Mouse (Mus musculus) testis, adult 2 months (tissue): Measurements from ENCODE around the gene 2510039O18Rik. TPM values are rescaled to one million over a fixed set of nuclear protein-coding genes. Genes with fewer than 3 reads are reported as not detected.

Experiments used
- H3K27ac ChIP-seq: fragments of 200-500 bp; 2 replicates; pipeline ENCODE4 v1.5.1; 2012; ENCODE audit warnings: low read depth, low read length; ENCODE audit not compliant: control insufficient read depth, insufficient read depth
- H3K27me3 ChIP-seq: fragments of 200-500 bp; 2 replicates; pipeline ENCODE4 v1.6.1; 2012; ENCODE audit warnings: mild to moderate bottlenecking, low read length, moderate library complexity; ENCODE audit not compliant: control insufficient read depth, insufficient read depth
- H3K36me3 ChIP-seq: fragments of 200-500 bp; 2 replicates; pipeline ENCODE4 v1.6.1; 2012; ENCODE audit warnings: mild to moderate bottlenecking, low read length; ENCODE audit not compliant: control insufficient read depth, insufficient read depth
- H3K4me1 ChIP-seq: fragments of 200-500 bp; 2 replicates; pipeline ENCODE4 v1.6.1; 2012; ENCODE audit warnings: low read length; ENCODE audit not compliant: control insufficient read depth, insufficient read depth
- H3K4me3 ChIP-seq: fragments of 200-500 bp; 2 replicates; pipeline ENCODE4 v1.5.1; 2012; ENCODE audit warnings: low read depth, mild to moderate bottlenecking, low read length, moderate library complexity, mixed read lengths; ENCODE audit not compliant: control insufficient read depth
- CTCF ChIP-seq: fragments of 200-500 bp; IDR thresholded peaks from 2 replicates; pipeline ENCODE4 v1.5.1; 2012; ENCODE audit warnings: low read depth, mild to moderate bottlenecking, inconsistent platforms, low read length, moderate library complexity; ENCODE audit not compliant: control insufficient read depth, insufficient read depth, insufficient replicate concordance
- POLR2A ChIP-seq: fragments of 200-500 bp; IDR thresholded peaks from 2 replicates; pipeline ENCODE4 v1.6.1; 2012; ENCODE audit warnings: low read depth, mild to moderate bottlenecking, inconsistent platforms, low read length, moderate library complexity; ENCODE audit not compliant: control insufficient read depth
- polyA plus RNA-seq: library from polyadenylated mRNA; depleted of rRNA; stranded (reverse); fragments of >200 nt; gene quantifications from 2 replicates; pipeline ENCODE4 v1.2.3, GENCODE M21; 2012

The 2510039O18Rik gene
- polyA plus RNA-seq, 1 experiment = 38.1 TPM

DNA sequence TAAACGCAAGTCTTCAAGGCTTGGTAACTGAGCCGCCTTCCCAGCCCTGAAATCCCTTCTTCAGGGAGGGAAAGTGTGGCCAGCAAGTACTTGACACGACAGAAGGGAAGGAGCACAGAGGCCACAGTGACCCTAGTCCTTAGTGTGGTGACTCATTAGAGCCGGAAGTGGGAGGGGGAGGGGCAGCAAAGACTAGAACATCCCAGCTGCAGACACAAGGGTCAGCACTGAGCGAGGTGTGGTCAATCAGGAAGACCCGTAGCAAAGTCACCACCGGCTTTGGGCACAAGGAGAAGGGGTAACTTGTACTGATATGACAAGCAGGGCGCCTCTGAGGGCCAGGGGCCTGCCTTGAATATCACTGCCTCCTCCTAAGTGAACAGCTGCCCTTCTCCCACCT lies 13.0 kb upstream of the 2510039O18Rik start:
- no peak for TF ChIP-seq CTCF
- no peak for TF ChIP-seq POLR2A
- Histone ChIP-seq H3K4me1 (peaks cover 5% of the 10 kb centered on the region; the same call in 1 of the 2 replicates), H3K36me3 (no peaks in the 10 kb centered on the region), H3K27me3 (no peaks in the 10 kb centered on the region), H3K27ac (no peak overlapping the region), H3K4me3 (no peak overlapping the region)

DNA sequence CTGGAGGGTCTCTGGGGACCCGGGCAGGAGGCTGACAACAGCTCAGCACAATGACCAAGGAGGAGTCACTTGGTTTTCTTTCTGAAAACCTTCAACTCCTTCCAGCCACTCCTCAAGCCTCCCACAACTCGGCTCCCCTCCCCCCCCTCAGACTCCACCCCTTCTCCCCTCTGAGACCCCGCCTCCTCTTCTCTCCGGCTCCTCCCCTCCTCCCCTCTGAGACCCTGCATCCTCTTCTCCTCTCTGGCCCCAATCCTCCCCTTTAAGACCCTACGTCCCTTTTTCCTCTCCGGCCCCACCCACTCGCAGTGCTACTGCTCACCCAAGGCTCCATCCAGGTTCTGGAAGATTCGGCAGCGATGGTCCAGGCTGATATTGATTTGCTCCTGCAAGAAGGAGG lies 12.6 kb upstream of the 2510039O18Rik start:
- TF ChIP-seq CTCF (no peak), POLR2A (no peak)
- Histone ChIP-seq H3K27me3 (no peaks in the 10 kb centered on the region), H3K4me3 (no peak overlapping the region), H3K4me1 (peaks cover 5% of the 10 kb centered on the region; the same call in 1 of the 2 replicates), H3K27ac (no peak overlapping the region), H3K36me3 (no peaks in the 10 kb centered on the region)

DNA sequence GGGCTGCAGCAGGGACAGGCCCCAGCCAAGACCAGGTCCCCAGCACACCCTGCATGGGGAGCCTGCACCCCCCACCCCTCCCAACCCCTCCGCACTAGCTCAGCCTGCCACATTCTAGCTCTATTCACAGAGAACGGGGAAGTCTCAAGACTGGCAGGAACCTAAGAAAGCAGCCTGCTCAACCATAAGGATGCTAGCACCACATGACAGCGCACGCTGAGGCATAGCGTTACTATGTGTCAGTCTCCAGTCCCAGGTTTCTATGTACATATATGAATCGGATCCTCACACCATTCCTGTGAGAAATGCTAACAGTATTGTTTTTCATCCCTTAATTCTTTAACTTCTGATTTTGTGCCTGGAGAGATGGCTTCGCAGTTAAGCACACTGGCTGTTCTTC lies 12.2 kb upstream of the 2510039O18Rik start:
- no peaks in the 10 kb centered on the region for H3K27me3 ChIP-seq
- TF ChIP-seq POLR2A (no peak), CTCF (no peak)
- no peak overlapping the region for H3K4me3 ChIP-seq
- H3K4me1 ChIP-seq = peaks cover 5% of the 10 kb centered on the region; the same call in 1 of the 2 replicates
- H3K27ac ChIP-seq = no peak overlapping the region
- no peaks in the 10 kb centered on the region for H3K36me3 ChIP-seq

DNA sequence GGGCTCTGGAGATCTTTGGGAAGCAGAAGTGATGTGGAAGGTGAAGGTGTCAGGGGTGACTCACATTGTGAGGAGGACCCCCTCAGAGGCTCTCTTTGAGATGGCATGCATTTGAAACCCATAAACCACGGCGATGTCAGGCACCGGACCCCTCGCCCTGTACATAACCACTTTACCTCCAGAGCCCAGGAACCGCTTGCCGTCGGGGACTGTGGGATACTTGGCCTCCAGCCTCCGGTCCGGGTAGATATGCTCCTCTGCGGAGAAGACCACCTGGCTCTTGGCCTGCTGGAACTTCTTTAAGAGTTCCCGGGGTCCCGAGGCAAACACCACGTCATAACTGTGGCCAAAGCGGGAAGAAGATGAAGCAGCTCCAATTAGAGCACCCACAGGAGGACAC lies 9.7 kb upstream of the 2510039O18Rik start:
- Histone ChIP-seq H3K27ac (no peak overlapping the region), H3K27me3 (no peaks in the 10 kb centered on the region), H3K36me3 (no peaks in the 10 kb centered on the region), H3K4me1 (peaks cover 6% of the 10 kb centered on the region), H3K4me3 (no peak overlapping the region)
- TF ChIP-seq CTCF = no peak
- no peak for TF ChIP-seq POLR2A

DNA sequence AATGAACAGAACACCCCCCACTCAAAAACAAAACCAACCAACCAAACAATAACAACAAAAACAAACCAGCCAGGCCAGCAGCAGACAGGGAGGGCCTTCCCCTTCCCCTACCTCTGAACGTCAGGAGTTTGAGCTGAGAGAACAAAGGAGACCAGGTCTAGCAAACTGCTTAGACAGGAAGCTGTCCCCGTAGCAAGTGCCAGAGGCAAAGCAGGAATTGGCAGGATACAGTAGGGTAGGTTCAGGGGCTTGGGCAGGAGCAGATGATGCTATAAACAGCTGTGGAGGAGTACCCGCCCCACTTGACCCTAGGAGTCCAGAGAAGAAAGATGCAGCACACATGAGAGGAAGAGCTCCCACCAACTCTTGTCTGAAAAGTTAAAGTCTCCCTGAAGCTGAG lies 6.6 kb upstream of the 2510039O18Rik start:
- TF ChIP-seq POLR2A = no peak
- no peak for TF ChIP-seq CTCF
- Histone ChIP-seq H3K4me1 (peaks cover 2% of the 10 kb centered on the region; the same call in 1 of the 2 replicates), H3K27ac (no peak overlapping the region)

DNA sequence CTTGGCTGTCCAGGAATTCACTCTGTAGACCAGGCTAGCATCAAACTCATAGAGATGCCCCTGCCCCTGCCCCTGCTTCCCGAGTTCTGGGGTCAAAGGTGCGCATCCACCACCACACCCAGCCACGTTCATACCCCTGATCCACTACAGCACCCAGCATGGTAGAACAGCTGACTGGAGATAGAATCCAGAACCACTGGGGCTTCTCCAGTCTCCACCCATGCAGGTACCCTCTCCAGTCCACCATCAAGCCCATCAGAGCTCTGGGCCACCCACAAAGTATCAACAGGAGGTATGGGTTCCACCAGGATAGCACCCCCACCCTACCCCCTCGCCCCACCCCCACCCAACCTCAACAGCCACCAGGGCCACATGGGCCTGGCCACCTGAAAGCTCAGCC lies 6.1 kb upstream of the 2510039O18Rik start:
- TF ChIP-seq POLR2A (no peak), CTCF (no peak)
- Histone ChIP-seq H3K27me3 (no peaks in the 10 kb centered on the region), H3K4me1 (peaks cover 2% of the 10 kb centered on the region; the same call in 1 of the 2 replicates), H3K4me3 (no peak overlapping the region), H3K36me3 (no peaks in the 10 kb centered on the region), H3K27ac (no peak overlapping the region)

More for the DNA sequence above, 6.6 kb upstream of the 2510039O18Rik start:
- Histone ChIP-seq H3K4me3 (no peak overlapping the region), H3K36me3 (no peaks in the 10 kb centered on the region), H3K27me3 (no peaks in the 10 kb centered on the region)

DNA sequence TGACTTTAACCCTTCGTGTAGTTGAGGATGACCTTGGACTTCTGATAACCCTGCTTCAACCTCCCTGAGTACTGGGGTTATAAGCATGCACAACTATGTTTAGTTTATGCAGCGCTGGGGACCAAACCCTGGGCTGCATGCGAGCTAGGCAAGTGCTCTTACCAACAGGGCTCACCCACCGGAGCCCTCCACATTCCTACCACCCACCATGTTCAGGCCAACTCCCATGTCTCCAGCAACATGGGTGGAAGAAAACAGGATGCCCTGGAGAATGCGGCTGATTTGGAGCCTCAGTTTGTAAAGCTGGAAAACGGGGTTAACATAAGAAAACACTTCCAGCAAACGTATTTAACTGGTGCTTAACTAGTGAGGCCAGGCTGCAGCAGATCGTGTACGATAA lies 4.8 kb upstream of the 2510039O18Rik start:
- TF ChIP-seq CTCF = no peak
- no peak for TF ChIP-seq POLR2A
- Histone ChIP-seq H3K27ac (no peak overlapping the region), H3K4me1 (peaks cover 6% of the 10 kb centered on the region), H3K4me3 (peak overlapping the region; percentile 89), H3K36me3 (no peaks in the 10 kb centered on the region), H3K27me3 (no peaks in the 10 kb centered on the region)

DNA sequence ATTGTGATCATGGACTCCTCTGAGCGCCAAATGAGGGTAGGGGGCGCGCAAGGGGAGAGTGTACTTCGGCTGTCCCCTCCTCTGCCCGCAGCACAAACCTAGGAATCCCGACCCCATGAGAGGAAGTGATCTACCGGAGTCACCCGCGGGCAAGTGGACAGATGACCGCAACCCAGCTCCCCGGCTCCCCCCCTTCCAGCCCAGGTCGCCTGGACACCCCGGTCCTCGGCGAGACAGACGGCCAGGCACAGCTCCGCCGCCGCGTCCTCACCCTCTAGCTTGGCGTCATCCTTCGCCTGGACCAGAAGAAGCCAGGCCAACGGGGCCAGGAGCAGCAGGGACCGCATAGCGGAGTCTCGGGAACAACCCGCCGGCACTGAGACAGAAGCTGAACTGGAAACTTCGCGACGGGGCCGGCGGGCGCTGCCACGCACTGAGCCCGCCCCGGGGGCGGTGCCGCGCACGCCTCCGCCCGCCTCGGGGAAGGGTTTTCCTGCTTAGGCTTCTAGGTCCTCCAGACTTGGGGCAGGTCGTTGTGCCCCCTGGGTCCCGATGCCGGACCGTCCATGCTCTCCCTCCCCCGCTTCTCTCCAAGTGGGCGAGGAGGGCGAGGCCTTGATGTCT lies 4.3 kb upstream of the 2510039O18Rik start, which contains the start of gene Plod1:
Gene Plod1, minus strand, starts transcription at position 437 of the 624 bp plus-strand sequence.
- TF ChIP-seq POLR2A (peak; percentile 61), CTCF (no peak)
- H3K4me1 ChIP-seq = peaks cover 7% of the 10 kb centered on the region
- H3K27ac ChIP-seq = peak within 1 kb of the TSS; percentile 81; the same call in 1 of the 2 replicates
- H3K36me3 ChIP-seq = no peaks in the 10 kb centered on the region
- H3K4me3 ChIP-seq = peak within 1 kb of the TSS; percentile 89
- no peaks in the 10 kb centered on the region for H3K27me3 ChIP-seq
